Mouse (Mus musculus): ENCODE measurements around the gene Kcnip1. TPM values are rescaled to one million over a fixed set of nuclear protein-coding genes. Genes with fewer than 3 reads are reported as not detected.

Gene Kcnip1
- polyA plus RNA-seq, 1 experiment from 2014 or later, result not detected

DNA sequence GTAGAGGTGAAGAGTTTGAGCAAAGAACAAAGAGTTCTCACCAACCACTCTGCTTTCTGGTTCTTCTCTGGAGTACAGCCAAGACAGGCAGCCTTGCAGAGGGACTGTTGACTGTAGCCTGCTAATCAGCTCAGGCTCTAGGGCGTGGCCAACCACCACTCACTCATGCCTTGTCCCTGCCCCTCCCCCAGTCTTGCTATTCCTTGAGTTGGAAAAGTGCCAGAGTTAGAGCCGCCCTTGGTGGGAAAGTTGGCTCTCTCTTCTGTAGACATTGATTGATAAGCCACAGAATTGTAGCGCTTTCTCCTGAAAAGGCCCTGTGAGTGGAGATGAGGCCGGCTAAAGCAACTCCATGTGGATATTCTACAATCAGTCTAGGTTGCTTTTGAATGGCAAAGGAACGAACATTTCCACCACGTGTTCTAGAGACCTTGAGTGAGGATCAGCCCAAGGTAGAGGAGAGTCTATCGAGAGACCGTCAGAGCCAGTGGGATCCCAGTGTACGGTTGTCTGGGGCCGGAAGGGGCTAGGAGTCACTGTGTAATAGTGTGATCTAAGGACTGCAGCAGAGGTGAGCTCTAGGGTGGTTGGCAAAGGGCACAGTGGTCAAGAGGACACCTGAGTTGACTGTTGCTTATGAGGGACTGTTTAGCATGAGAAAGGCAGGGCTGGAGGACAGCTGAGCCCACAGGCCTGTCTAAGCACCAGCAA lies 119.7 kb downstream of the Kcnip1 start:
- Histone ChIP-seq H3K36me3 (ENCODE audit: inconsistent target) (no peaks in the 10 kb centered on the region), H3K4me3 (ENCODE audit: inconsistent target) (no peak overlapping the region), H3K79me2 (ENCODE audit: inconsistent target) (no peaks in the 10 kb centered on the region), H3K27ac (no peak overlapping the region)
- 75% methylated on average over 10 of the region's 10 CpGs for WGBS (ENCODE audit: missing documents)

DNA sequence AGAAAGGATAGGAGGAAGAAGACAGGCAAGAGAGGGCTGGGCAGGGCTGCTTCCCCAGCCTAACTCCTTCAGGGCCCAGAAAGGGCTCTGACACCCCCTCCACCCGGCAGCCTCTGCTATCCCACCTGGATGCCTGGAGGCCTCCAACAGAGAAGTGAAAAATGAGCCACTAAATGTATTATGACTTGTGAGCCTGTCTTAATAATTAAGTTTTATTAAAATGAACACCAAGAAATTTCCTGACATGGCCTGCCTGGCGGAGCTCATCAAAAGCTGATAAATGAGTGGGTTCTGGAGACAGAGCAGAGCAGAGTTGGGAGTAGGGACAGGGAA lies 120.3 kb downstream of the Kcnip1 start:
- 100% methylated on average over 1 of the region's 2 CpGs for WGBS (ENCODE audit: missing documents)
- Histone ChIP-seq H3K36me3 (ENCODE audit: inconsistent target) (no peaks in the 10 kb centered on the region), H3K4me3 (ENCODE audit: inconsistent target) (no peak overlapping the region), H3K27ac (no peak overlapping the region), H3K79me2 (ENCODE audit: inconsistent target) (no peaks in the 10 kb centered on the region)

DNA sequence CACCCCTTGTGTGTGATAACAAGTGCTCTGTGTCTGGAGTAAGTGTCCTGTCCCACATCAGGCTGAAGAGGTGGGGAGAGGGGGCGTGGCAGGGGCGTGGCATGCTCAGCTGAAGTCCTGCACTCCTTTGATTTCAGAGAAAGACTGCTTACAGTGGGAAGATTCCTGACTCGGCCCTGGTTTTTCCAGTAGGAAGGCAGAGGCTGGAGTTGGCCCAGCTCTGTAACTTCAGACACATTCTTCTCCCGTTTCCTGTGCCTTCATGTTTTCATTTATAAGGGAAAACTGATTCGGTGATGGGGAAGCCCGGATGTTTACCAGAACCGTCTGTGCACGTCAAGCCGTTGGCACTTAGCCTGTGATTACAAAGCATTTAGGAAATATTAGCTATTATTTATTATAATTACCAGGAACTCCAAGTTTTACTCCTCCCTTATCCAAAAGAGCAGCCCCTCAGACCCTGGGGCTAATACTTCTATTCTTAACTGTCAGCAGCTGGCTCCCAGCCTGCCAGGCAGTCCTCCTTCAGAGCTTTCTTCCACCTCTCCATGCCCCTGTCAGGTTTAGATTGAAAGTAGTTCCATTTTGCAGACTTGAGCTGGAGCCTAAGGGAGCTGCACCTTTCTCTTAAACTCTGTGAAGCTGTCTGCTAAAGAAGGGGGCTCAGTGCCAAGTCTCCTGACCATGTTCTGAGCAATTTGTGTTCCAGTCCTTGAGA lies 120.8 kb downstream of the Kcnip1 start:
- Histone ChIP-seq H3K4me3 (ENCODE audit: inconsistent target) (no peak overlapping the region), H3K27ac (no peak overlapping the region), H3K79me2 (ENCODE audit: inconsistent target) (no peaks in the 10 kb centered on the region), H3K36me3 (ENCODE audit: inconsistent target) (no peaks in the 10 kb centered on the region)
- WGBS (ENCODE audit: missing documents), result 59% methylated on average over 9 of the region's 9 CpGs

DNA sequence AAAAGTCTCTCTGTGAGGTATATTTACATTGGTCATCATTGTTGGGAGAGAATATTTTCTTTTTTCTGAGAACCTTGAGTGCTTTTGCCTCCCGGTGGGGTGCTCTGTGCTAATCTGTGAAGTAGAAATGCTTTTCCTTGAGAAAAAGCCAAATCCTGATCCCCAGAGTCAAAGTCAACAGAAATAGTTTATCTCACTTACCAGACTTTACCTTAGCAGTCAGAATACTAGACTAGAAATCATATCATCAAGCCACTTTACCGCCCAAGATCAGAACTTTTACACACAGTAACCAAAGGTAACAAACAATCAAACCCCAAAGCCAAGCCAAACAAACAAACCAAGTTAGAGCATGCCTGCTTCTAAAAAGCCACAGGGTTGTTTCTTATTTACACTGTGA lies 122.7 kb downstream of the Kcnip1 start:
- WGBS (ENCODE audit: missing documents), result 95% methylated on average over 2 of the region's 2 CpGs
- H3K4me3 ChIP-seq (ENCODE audit: inconsistent target), result no peak overlapping the region

DNA sequence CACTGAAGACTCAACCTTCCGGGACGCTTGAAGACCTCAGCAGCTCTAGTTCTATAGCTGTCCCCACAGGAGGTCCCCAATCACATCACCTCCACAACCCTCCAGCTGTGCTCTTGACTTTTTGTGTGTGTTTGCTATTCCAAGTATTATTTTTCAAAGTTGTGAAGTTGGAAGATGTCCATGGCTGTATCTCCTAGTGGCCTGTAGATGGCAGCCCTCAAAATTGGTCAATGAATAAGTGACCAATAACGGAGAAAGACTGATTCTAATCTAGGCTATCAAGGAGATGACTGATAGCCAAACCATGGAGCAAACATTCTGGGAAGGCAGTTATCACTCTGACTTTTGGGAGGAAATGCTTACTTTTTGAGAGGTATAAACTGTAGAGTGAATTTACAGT lies 123.4 kb downstream of the Kcnip1 start:
- 58% methylated on average over 3 of the region's 3 CpGs for WGBS (ENCODE audit: missing documents)

More for the DNA sequence above, 122.7 kb downstream of the Kcnip1 start:
- Histone ChIP-seq H3K27ac (no peak overlapping the region), H3K36me3 (ENCODE audit: inconsistent target) (no peaks in the 10 kb centered on the region), H3K79me2 (ENCODE audit: inconsistent target) (no peaks in the 10 kb centered on the region)

DNA sequence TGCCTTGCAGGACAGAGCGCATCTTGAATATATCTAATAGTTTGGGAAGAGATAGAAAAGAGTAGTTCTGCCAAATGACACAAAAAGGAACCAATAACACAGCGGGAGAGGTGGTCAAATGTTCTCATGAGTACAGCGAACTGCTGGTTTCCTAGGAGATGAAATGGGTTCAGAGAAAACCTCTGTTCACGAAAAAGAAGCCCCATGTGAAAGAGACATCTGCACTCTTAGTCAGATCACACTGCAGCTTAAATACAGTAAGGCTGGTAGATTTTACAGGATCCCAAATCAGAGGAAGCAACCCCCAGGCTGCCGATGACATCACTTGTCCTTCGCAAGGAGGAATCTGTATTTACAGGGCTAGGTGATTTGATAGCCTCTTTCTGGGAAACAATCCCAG lies 126.2 kb downstream of the Kcnip1 start:
- WGBS (ENCODE audit: missing documents), result 64% methylated on average over 6 of the region's 6 CpGs
- Histone ChIP-seq H3K36me3 (ENCODE audit: inconsistent target) (no peaks in the 10 kb centered on the region), H3K4me3 (ENCODE audit: inconsistent target) (no peak overlapping the region), H3K79me2 (ENCODE audit: inconsistent target) (no peaks in the 10 kb centered on the region), H3K27ac (no peak overlapping the region)

More for the DNA sequence above, 123.4 kb downstream of the Kcnip1 start:
- no peak overlapping the region for H3K27ac ChIP-seq
- no peaks in the 10 kb centered on the region for H3K79me2 ChIP-seq (ENCODE audit: inconsistent target)
- no peaks in the 10 kb centered on the region for H3K36me3 ChIP-seq (ENCODE audit: inconsistent target)
- H3K4me3 ChIP-seq (ENCODE audit: inconsistent target), result no peak overlapping the region

DNA sequence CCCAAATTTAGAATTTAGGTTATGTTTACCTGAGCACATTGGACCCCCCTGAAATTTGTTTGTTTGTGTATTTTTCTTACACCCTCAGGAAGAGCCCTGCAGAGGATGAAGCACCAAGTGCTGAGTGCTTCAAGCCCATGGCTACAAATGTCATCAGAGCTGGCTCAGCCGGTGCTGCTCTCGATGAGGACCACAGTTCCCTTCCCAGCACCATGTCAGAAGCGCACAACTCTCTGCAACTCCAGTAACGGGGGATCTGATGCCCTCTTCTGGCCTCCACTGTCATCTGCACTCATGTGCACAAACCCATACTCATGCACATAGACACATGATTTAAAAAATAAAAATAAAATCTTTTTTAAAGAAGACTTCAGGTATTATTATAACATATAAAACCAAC lies 128.7 kb downstream of the Kcnip1 start:
- H3K4me3 ChIP-seq (ENCODE audit: inconsistent target), result no peak overlapping the region
- H3K36me3 ChIP-seq (ENCODE audit: inconsistent target), result no peaks in the 10 kb centered on the region
- 95% methylated on average over 4 of the region's 4 CpGs for WGBS (ENCODE audit: missing documents)
- H3K79me2 ChIP-seq (ENCODE audit: inconsistent target), result no peaks in the 10 kb centered on the region
- H3K27ac ChIP-seq, result no peak overlapping the region

DNA sequence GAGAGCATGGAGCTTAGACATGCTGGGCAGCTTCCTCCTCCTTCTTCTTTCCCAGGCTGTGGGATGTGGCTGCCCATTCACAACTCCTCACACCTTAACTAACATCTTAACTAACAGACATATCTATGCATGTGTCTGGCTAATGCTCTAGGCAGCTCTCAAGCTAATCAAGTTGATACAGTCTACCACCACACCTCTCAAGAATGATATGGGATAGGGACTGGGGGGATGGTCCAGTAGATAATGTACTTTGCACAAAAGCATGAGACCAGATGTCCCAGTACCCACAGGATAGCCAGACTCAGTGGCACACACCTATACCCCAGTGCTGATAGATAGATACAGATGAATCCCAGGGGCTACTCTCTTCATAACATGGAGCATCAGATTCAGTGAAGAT lies 131.1 kb downstream of the Kcnip1 start:
- Histone ChIP-seq H3K79me2 (ENCODE audit: inconsistent target) (no peaks in the 10 kb centered on the region), H3K4me3 (ENCODE audit: inconsistent target) (no peak overlapping the region), H3K36me3 (ENCODE audit: inconsistent target) (no peaks in the 10 kb centered on the region), H3K27ac (no peak overlapping the region)

DNA sequence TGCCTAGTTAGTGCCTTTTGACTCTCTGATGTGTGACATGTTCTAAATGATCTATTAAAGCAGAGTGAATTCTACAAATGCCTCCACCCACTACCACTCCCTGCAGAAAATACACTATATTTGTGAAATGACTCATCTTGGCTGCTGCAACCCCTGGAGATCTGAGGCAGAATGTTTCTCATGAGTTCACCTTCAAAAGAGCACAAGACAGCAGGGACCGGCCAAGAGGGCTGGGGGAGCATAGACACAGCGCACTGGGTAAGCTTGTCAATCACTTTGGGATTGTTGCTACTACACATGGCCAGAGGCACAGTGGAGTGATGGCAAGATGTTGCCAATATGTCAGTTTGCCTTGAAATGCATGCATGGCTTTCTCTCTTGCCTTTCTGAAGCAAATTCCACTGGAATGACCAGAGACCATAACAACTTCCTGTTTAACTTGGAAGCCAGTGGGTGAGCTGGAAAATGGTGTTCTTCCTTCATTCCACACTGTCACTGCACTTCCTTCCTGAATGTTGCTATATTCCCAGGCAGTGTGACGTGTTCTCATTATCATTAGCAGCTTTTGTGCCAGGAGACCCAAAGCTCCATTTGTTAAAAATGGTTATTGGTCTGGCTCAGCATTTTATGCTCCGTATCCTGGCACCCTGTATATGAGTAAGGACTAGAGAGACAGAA lies 131.9 kb downstream of the Kcnip1 start:
- H3K79me2 ChIP-seq (ENCODE audit: inconsistent target), result no peaks in the 10 kb centered on the region
- 81% methylated on average over 4 of the region's 4 CpGs for WGBS (ENCODE audit: missing documents)
- no peak overlapping the region for H3K27ac ChIP-seq
- no peaks in the 10 kb centered on the region for H3K36me3 ChIP-seq (ENCODE audit: inconsistent target)
- H3K4me3 ChIP-seq (ENCODE audit: inconsistent target), result no peak overlapping the region

DNA sequence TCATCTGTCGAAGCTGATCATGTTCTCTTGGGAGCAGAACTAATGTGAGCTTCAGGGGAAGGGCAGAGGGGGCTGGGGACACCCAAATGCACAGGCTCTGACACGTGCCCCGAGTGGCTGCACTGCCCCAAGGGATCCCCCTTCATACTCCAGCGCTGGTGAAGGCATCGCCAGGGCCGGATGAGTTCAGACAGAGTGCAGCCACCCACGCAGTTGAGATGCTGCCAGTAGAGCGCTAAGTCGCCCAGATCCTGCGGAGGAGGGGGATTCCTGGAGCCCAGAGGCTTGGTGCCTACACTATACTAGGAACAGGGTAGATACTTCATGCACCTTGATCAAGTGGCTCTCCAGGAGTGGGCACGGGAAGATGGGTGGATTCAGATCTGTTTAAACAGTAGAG lies 143.3 kb downstream of the Kcnip1 start:
- no peaks in the 10 kb centered on the region for H3K79me2 ChIP-seq (ENCODE audit: inconsistent target)
- H3K36me3 ChIP-seq (ENCODE audit: inconsistent target), result no peaks in the 10 kb centered on the region
- 81% methylated on average over 11 of the region's 11 CpGs for WGBS (ENCODE audit: missing documents)
- H3K4me3 ChIP-seq (ENCODE audit: inconsistent target), result no peak overlapping the region
- H3K27ac ChIP-seq, result no peak overlapping the region

DNA sequence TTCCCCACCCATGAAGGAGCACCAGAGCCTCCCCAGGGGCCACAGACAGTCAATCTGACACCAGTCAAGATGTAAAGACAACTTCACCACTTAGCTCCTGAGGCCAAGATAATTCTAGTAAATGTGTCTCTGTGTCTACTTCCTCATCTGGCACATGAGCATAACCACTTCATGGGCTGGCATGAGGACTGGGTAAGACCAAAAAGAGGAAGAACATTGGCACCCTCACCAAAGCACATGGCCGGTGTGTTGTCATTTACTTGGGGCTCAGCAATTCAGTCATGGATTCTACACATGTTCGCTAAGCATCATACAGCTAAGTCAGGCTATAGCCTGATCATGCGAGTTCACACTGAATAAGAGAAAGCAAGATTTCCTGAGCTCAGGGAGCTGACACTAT lies 144.3 kb downstream of the Kcnip1 start:
- whole genome bisulfite sequencing (ENCODE audit: missing documents), result 60% methylated on average over 3 of the region's 3 CpGs
- no peak overlapping the region for H3K27ac ChIP-seq
- H3K36me3 ChIP-seq (ENCODE audit: inconsistent target), result no peaks in the 10 kb centered on the region
- no peak overlapping the region for H3K4me3 ChIP-seq (ENCODE audit: inconsistent target)
- no peaks in the 10 kb centered on the region for H3K79me2 ChIP-seq (ENCODE audit: inconsistent target)

DNA sequence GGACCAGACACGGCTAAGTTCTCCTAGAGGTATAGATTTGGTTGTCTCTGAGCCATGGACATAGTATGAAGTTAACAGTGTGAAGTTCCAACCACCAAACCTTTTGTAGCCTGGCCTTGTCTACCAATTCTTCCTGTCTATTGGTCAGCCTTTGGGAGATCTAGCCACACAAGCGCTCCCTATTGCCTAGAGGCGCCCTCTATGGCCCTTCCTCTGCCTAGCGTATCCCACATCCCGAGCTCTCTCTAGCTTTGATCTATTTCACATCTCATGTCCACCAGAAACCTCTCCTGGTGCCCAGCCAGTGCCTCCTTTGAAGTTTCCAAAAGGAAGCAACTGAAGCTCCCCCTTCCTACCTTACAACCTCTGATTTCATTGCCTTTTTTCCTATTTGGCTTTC lies 147.0 kb downstream of the Kcnip1 start:
- WGBS (ENCODE audit: missing documents), result 46% methylated on average over 5 of the region's 5 CpGs

DNA sequence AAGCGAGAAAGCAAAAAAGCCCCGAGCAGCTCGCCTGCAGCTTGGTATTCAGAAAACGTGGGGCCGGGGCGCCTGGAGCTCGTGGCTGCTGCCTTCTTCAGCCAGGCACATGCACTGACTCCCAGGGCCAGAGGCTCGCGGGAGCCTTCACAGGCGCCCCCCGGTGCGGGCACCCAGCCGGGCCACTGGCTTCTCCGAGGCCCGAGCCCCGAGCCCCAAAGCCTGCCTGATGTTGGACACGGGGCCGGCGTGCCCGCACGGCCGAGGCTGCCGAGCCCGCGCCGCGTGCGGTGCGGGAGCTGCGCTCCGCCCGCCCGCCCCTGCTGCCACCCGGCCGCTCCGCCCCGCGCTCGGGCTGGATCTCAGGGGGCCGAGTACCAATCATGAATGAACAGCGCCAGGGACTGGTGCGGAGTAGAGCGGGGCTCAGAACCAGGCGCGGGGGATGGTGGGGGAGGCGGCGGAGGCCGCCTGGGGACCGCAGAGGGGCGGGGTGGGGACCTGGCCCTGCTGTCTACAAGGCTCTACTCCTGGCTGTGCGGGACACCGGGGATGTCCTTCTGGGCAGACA lies 149.6 kb downstream of the Kcnip1 start:
- Histone ChIP-seq H3K79me2 (ENCODE audit: inconsistent target) (no peaks in the 10 kb centered on the region), H3K36me3 (ENCODE audit: inconsistent target) (no peaks in the 10 kb centered on the region), H3K27ac (no peak overlapping the region), H3K4me3 (ENCODE audit: inconsistent target) (no peak overlapping the region)
- 2% methylated on average over 48 of the region's 52 CpGs for WGBS (ENCODE audit: missing documents)

More for the DNA sequence above, 147.0 kb downstream of the Kcnip1 start:
- H3K27ac ChIP-seq, result no peak overlapping the region
- no peaks in the 10 kb centered on the region for H3K79me2 ChIP-seq (ENCODE audit: inconsistent target)
- no peaks in the 10 kb centered on the region for H3K36me3 ChIP-seq (ENCODE audit: inconsistent target)
- no peak overlapping the region for H3K4me3 ChIP-seq (ENCODE audit: inconsistent target)

DNA sequence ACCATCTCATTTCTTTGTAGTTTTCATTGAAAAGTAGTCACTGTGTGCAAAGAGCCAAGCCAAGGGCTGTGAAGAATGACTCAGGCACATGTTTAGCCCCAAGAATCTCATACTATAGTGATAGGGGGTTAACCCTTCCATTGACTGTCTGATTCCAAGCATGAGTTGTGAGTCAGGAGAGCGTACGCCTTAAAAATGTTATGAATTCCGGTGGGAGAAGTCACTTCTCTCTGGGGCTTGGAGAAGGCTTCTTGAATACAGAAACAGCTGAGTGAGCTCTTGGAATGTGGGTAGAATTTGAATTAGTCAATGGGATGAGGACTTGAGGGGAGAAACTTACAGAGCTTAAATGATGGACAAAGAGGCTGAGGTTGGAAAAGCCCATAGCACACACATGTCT lies 153.9 kb downstream of the Kcnip1 start:
- Histone ChIP-seq H3K79me2 (ENCODE audit: inconsistent target) (no peaks in the 10 kb centered on the region), H3K27ac (no peak overlapping the region), H3K4me3 (ENCODE audit: inconsistent target) (no peak overlapping the region), H3K36me3 (ENCODE audit: inconsistent target) (no peaks in the 10 kb centered on the region)
- WGBS (ENCODE audit: missing documents), result 96% methylated on average over 3 of the region's 3 CpGs

DNA sequence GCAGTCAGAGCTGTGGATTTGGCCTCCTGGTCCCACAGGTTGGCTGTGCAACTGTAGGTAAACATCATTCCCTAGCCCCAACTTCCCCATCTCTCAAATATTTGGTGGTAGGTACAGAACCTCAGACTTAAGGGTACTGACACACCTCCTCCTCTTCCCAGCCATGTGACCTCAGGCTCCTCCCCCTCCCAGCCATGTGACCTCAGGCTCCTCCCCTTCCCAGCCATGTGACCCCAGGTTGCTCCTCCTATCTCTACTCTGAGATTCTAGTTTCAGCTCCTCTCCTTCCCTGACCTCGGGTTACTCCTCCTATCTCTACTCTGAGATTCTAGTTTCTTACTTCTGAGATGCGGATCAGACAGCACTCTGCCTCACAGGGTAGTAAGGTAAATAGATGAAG lies 163.2 kb downstream of the Kcnip1 start:
- Histone ChIP-seq H3K4me3 (ENCODE audit: inconsistent target) (no peak overlapping the region), H3K79me2 (ENCODE audit: inconsistent target) (no peaks in the 10 kb centered on the region), H3K36me3 (ENCODE audit: inconsistent target) (no peaks in the 10 kb centered on the region), H3K27ac (no peak overlapping the region)
- WGBS (ENCODE audit: missing documents), result 90% methylated on average over 2 of the region's 2 CpGs
